Mouse (Mus musculus): ENCODE data around the gene Dlx4. TPM values are rescaled to one million over a fixed set of nuclear protein-coding genes. Genes with fewer than 3 reads are reported as not detected.

The Dlx4 gene
- polyA plus RNA-seq, 1 experiment from 2014 or later: not detected

DNA sequence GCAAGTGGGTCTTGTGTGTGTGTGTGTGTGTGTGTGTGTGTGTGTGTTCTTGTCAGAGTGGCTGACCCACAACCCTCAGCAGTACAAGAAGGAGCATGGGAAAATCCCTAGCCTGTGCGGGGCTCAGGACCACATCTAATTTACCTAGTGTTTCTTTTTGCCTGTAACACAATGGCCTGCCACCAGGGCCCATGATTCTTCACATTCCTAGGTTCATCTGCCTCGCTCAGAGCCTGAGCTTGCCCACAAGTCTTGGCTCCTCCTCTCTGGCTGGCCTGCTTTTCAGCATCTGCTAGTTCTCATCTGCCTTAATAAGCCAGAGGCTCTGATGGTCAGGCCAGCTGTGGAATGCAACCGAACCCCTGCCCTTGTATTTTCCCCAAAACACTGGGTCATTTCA lies 45.7 kb downstream of the Dlx4 start:
- Histone ChIP-seq H3K4me1 (peaks cover 13% of the 10 kb centered on the region), H3K36me3 (no peaks in the 10 kb centered on the region), H3K4me3 (replicated peaks) (no peak overlapping the region), H3K9ac (replicated peaks) (no peak overlapping the region), H3K27me3 (replicated peaks) (no peaks in the 10 kb centered on the region), H3K9me3 (replicated peaks) (no peaks in the 10 kb centered on the region), H3K4me2 (no peak overlapping the region), H3K27ac (replicated peaks) (no peak overlapping the region)
- no peak for ATAC-seq (ENCODE audit: low FRiP score)
- WGBS: 41% methylated on average over 3 of the region's 3 CpGs

DNA sequence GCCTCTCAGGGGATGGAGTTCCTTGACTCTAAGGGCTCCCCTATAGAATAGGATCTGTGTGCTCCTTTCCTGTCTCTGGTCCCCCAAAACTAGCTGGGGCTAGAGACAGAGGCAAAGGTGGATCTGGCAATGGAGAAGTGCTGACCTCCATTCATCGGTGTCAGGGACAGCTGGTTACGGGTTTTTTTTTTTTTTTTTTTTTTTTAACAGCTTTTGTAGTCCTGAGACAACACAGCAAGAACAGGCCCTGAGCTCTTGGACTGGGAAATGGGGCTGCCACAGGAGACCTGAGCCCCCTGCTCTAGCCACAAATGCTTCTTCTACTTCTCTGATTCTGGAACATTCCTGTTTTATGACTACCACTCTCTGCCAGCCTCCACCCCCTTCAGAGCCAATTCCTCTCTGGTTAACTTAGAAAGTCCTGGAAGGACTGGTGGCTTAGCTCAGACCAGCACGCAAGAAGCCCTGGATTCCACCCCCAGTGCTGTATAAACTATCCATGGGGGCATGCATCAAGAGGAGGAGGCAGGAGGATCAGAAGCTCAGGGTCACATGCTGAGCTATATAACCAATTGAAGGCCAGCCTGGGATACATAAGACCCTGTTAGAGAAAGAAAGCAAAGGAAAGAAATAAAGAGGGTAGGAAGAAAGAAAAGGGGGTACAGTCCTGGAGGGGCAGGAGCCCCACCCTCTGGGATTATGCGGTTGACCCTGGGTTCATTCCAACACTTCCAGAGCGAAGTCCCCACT lies 47.5 kb downstream of the Dlx4 start:
- H3K27me3 ChIP-seq (replicated peaks): no peaks in the 10 kb centered on the region
- no peak overlapping the region for H3K4me2 ChIP-seq
- H3K9me3 ChIP-seq (replicated peaks): no peaks in the 10 kb centered on the region
- H3K9ac ChIP-seq (replicated peaks): no peak overlapping the region
- no peaks in the 10 kb centered on the region for H3K36me3 ChIP-seq
- ATAC-seq (ENCODE audit: low FRiP score): no peak
- no peak overlapping the region for H3K27ac ChIP-seq (replicated peaks)
- no peak overlapping the region for H3K4me3 ChIP-seq (replicated peaks)
- H3K4me1 ChIP-seq: peaks cover 9% of the 10 kb centered on the region
- 72% methylated on average over 5 of the region's 5 CpGs for WGBS

DNA sequence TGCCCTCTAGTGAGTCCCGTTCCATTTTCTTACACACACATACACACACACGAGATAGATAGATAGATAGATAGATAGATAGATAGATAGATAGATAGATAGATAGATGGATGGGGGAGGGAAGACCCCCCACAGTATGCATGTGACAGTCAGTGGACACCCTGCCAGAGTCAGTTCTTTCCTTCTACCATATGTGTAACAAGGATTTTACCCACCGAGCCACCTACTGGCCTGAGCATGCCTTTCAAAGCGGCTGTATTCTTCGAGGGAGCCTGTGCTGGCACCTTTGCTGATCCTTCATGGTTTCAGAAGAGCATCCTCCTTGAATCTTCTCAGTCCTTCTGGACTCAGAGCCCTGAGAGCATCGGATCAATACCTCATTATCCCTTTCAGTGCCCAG lies 48.2 kb downstream of the Dlx4 start:
- Histone ChIP-seq H3K27ac (replicated peaks) (no peak overlapping the region), H3K4me2 (no peak overlapping the region), H3K4me1 (peaks cover 9% of the 10 kb centered on the region), H3K27me3 (replicated peaks) (no peaks in the 10 kb centered on the region), H3K9ac (replicated peaks) (no peak overlapping the region), H3K36me3 (no peaks in the 10 kb centered on the region), H3K4me3 (replicated peaks) (no peak overlapping the region), H3K9me3 (replicated peaks) (no peaks in the 10 kb centered on the region)
- ATAC-seq (ENCODE audit: low FRiP score): no peak
- WGBS: 73% methylated on average over 6 of the region's 6 CpGs

DNA sequence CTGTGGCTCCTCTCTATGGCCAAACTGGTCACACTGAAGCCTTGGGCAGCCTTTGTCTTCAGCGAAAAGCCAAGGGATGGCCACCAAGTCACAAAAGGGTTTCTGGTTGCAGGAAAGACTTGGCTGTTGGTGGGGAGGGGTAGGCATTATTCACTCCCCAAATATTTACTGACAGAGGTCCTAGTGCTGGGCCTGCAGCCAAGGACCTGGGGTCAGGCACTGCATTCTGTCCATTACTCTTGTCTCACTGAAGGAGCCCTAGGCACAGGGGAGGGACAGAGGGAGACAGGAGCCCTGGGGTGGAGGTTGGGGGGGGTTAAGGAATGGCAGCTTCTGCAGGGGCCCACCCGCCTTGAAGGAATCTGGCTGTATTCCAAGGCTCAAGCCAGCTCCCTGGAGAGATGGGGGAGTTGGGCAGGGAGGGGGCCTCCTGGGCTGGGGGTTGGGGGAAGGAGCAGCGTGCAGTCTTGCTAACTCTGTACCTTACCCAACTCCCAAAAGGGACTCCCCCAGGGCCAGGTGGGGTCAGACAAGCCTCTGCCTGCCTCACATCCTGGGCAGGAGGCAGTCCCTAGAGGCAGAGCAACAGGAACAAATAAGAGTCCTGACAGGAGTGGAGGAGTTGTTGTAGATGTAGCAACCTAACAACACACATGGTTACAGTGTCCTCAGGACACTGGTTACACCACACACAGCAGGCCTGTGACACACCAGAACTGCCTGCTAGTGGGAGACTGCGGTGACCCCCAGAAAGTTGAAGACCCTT lies 49.3 kb downstream of the Dlx4 start:
- no peaks in the 10 kb centered on the region for H3K27me3 ChIP-seq (replicated peaks)
- WGBS: 58% methylated on average over 4 of the region's 4 CpGs
- H3K36me3 ChIP-seq: no peaks in the 10 kb centered on the region
- no peak overlapping the region for H3K9ac ChIP-seq (replicated peaks)
- H3K9me3 ChIP-seq (replicated peaks): no peaks in the 10 kb centered on the region
- H3K27ac ChIP-seq (replicated peaks): no peak overlapping the region
- H3K4me2 ChIP-seq: no peak overlapping the region
- H3K4me3 ChIP-seq (replicated peaks): no peak overlapping the region
- no peak for ATAC-seq (ENCODE audit: low FRiP score)
- peaks cover 9% of the 10 kb centered on the region for H3K4me1 ChIP-seq

DNA sequence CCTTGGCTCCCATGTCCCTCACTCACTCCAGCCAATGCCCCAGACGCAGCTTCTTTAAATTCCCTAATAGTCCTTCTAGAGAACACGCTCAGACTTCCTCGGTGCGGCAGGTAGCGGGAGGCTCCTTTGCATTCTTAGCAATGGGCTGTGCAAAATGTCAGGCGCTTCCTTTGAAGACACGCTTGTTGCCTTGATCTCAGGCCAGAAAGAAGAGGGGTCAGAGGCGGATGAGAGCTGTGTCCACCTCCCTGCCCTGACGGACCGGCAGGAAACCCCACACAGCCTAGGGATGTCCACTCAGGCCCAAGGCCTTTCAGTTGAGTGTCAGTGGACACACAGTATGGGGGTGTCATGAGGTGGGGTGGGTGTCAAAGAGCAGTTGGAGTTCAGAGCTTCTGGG lies 50.5 kb downstream of the Dlx4 start:
- no peak overlapping the region for H3K4me2 ChIP-seq
- no peaks in the 10 kb centered on the region for H3K27me3 ChIP-seq (replicated peaks)
- no peak overlapping the region for H3K9ac ChIP-seq (replicated peaks)
- H3K9me3 ChIP-seq (replicated peaks): no peaks in the 10 kb centered on the region
- no peak for ATAC-seq (ENCODE audit: low FRiP score)
- no peaks in the 10 kb centered on the region for H3K36me3 ChIP-seq
- H3K4me3 ChIP-seq (replicated peaks): no peak overlapping the region
- no peak overlapping the region for H3K27ac ChIP-seq (replicated peaks)
- peaks cover 9% of the 10 kb centered on the region for H3K4me1 ChIP-seq
- WGBS: 78% methylated on average over 10 of the region's 10 CpGs

DNA sequence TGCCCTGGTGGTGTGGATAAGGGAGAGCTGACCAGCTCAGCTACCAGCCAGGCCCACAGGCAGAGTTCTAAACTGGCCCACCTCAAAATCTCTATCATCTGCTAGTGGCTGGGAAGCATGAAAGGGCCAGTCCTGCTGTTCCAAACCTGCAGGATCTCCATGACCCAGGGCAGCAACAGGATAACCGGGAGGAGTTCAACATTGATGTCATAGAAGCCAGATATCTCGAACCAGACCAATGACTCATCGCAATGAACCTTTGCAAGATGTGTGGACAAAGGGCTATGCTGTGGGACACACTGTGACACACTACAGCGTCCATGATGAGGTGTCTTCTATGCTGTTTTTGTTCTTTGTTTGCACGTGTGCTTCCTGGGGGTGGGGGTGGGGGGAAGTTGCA lies 53.0 kb downstream of the Dlx4 start:
- WGBS: 89% methylated on average over 5 of the region's 5 CpGs
- H3K36me3 ChIP-seq: no peaks in the 10 kb centered on the region
- no peak overlapping the region for H3K4me3 ChIP-seq (replicated peaks)
- no peak for ATAC-seq (ENCODE audit: low FRiP score)
- H3K27me3 ChIP-seq (replicated peaks): no peaks in the 10 kb centered on the region
- H3K4me1 ChIP-seq: peaks cover 9% of the 10 kb centered on the region
- H3K4me2 ChIP-seq: no peak overlapping the region
- no peak overlapping the region for H3K27ac ChIP-seq (replicated peaks)
- no peaks in the 10 kb centered on the region for H3K9me3 ChIP-seq (replicated peaks)
- no peak overlapping the region for H3K9ac ChIP-seq (replicated peaks)

Other genes starting within 250 kb of the Dlx4 start
- 317 and 375 TPM in 2 replicates for gene Col1a1, start 210.0 kb downstream of the Dlx4 start, polyA plus RNA-seq (2015; fragmentation: Nextera tagmentation; extraction: Ambion mirVana)
- not detected in 2 replicates for gene Hils1, start 178.7 kb downstream of the Dlx4 start, polyA plus RNA-seq (2015; fragmentation: Nextera tagmentation; extraction: Ambion mirVana)
- 0.77 and 1.4 TPM in 2 replicates for gene Sgca, start 169.9 kb downstream of the Dlx4 start, polyA plus RNA-seq (2015; fragmentation: Nextera tagmentation; extraction: Ambion mirVana)
- gene Ppp1r9b, start 155.2 kb downstream of the Dlx4 start, polyA plus RNA-seq (2015; fragmentation: Nextera tagmentation; extraction: Ambion mirVana): 18.8 TPM in 2 replicates
- 139 and 167 TPM in 2 replicates for gene Samd14, start 136.4 kb downstream of the Dlx4 start, polyA plus RNA-seq (2015; fragmentation: Nextera tagmentation; extraction: Ambion mirVana)
- 24.9 and 27.1 TPM in 2 replicates for gene Pdk2, start 104.9 kb downstream of the Dlx4 start, polyA plus RNA-seq (2015; fragmentation: Nextera tagmentation; extraction: Ambion mirVana)
- gene Itga3, start 69.5 kb downstream of the Dlx4 start, polyA plus RNA-seq (2015; fragmentation: Nextera tagmentation; extraction: Ambion mirVana): 17.7 and 20.3 TPM in 2 replicates
- 0.28 and 0.50 TPM in 2 replicates for gene Dlx3, start 26.1 kb downstream of the Dlx4 start, polyA plus RNA-seq (2015; fragmentation: Nextera tagmentation; extraction: Ambion mirVana)
- gene Tac4, start 115.3 kb upstream of the Dlx4 start, polyA plus RNA-seq (2015; fragmentation: Nextera tagmentation; extraction: Ambion mirVana): 0.20 TPM in 1 of 2 replicates, not detected in the other
- 56.8 and 63.6 TPM in 2 replicates for gene Kat7, start 164.0 kb upstream of the Dlx4 start, polyA plus RNA-seq (2015; fragmentation: Nextera tagmentation; extraction: Ambion mirVana)
- gene Fam117a, start 190.8 kb upstream of the Dlx4 start, polyA plus RNA-seq (2015; fragmentation: Nextera tagmentation; extraction: Ambion mirVana): 2.4 and 4.3 TPM in 2 replicates
- 129 and 144 TPM in 2 replicates for gene Slc35b1, start 238.4 kb upstream of the Dlx4 start, polyA plus RNA-seq (2015; fragmentation: Nextera tagmentation; extraction: Ambion mirVana)